Mouse (Mus musculus): Measurements from ENCODE around the gene Cckbr. TPM values are rescaled to one million over a fixed set of nuclear protein-coding genes. Genes with fewer than 3 reads are reported as not detected.

The Cckbr gene
- polyA plus RNA-seq (2012; rRNA removed) = 0.03 TPM in 1 of 2 replicates, not detected in the other
- polyA plus RNA-seq (2014; fragmentation: Nextera tagmentation; extraction: Ambion mirVana) = not detected in 2 replicates

GRCm38 (mm10) chr7:105425424-105426043 lies at the start of gene Cckbr:
Cckbr (plus strand) TSS chr7:105425731.
- Histone ChIP-seq H3K9ac (ENCODE audit: low read depth, low read length, severe bottlenecking) (peak within 1 kb of the TSS; percentile 28; the same call in 1 of the 2 replicates), H3K27me3 (ENCODE audit: control insufficient read depth, insufficient read depth, low read length) (peaks cover 23% of the 10 kb centered on the region; the same call in 1 of the 2 replicates), H3K9me3 (ENCODE audit: control insufficient read depth, low read length) (no peaks in the 10 kb centered on the region), H3K36me3 (ENCODE audit: control insufficient read depth, insufficient read depth, low read length) (no peaks in the 10 kb centered on the region), H3K4me3 (replicated peaks; ENCODE audit: low read length) (peak within 1 kb of the TSS; percentile 32), H3K4me1 (ENCODE audit: control insufficient read depth, insufficient read depth, low read length) (no peaks in the 10 kb centered on the region), H3K27ac (replicated peaks; ENCODE audit: low read depth, low read length) (no peak within 1 kb of the TSS), H3K4me2 (replicated peaks; ENCODE audit: low read depth, low read length, severe bottlenecking) (peak within 1 kb of the TSS; percentile 52)
- no peak for ATAC-seq (ENCODE audit: low FRiP score, low read depth)
- DNase-seq (ENCODE audit: low spot score) = no peak
- WGBS = 3% methylated on average over 27 of the region's 31 CpGs
- TF ChIP-seq POLR2A (IDR thresholded peaks at IDR 0.05; ENCODE audit: borderline replicate concordance, extremely low read depth, insufficient read depth, insufficient read length) = no peak

DNA sequence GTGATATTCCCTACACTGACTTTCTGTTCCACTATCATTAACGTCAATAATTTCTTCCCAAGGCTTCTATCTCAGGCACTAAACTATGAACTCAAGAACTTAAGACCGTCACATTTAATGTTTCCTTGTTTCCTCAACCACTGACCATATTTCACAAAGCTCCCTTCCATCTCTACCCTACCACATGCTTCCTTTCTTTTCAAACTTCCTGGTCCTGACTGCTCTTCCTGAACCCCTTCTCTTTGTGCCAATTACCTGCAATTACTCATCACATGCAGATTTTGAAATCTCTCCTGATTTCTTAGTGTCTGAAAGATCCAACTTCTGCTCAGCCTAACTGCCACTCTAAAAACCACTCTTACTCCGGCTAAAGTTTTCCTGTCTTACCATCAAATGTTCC lies 45.2 kb upstream of the Cckbr start:
- Histone ChIP-seq H3K9ac (ENCODE audit: low read depth, low read length, severe bottlenecking) (no peak overlapping the region), H3K4me1 (ENCODE audit: control insufficient read depth, insufficient read depth, low read length) (no peaks in the 10 kb centered on the region), H3K4me2 (replicated peaks; ENCODE audit: low read depth, low read length, severe bottlenecking) (no peak overlapping the region), H3K4me3 (replicated peaks; ENCODE audit: low read length) (no peak overlapping the region), H3K36me3 (ENCODE audit: control insufficient read depth, insufficient read depth, low read length) (peaks cover 79% of the 10 kb centered on the region), H3K9me3 (ENCODE audit: control insufficient read depth, low read length) (no peaks in the 10 kb centered on the region), H3K27me3 (ENCODE audit: control insufficient read depth, insufficient read depth, low read length) (no peaks in the 10 kb centered on the region), H3K27ac (replicated peaks; ENCODE audit: low read depth, low read length) (no peak overlapping the region)
- no peak for ATAC-seq (ENCODE audit: low FRiP score, low read depth)
- no peak for TF ChIP-seq POLR2A (IDR thresholded peaks at IDR 0.05; ENCODE audit: borderline replicate concordance, extremely low read depth, insufficient read depth, insufficient read length)
- WGBS = 95% methylated on average over 3 of the region's 3 CpGs
- DNase-seq (ENCODE audit: low spot score) = no peak

DNA sequence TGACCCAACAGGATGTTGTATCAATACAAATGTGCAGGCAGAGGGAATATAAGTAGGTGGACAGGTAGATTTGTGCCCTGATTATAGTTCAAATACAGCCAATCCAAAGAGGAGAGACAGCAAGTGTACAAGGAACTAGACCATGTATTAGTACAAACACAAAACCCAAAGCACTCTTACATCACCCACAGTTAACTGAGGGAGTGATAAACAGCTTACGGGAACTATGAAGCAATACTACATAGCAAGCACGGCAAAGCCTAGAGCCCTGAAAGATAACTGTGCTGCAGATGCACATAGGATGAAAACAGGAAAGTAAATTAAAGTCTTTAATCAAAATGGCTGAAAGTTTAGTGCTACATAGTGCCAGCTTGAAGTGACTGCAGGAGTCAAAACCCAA lies 37.8 kb upstream of the Cckbr start:
- DNase-seq (ENCODE audit: low spot score) = no peak
- 93% methylated on average over 2 of the region's 2 CpGs for WGBS
- ATAC-seq (ENCODE audit: low FRiP score, low read depth) = no peak
- peaks cover 85% of the 10 kb centered on the region for H3K36me3 ChIP-seq (ENCODE audit: control insufficient read depth, insufficient read depth, low read length)
- H3K4me2 ChIP-seq (replicated peaks; ENCODE audit: low read depth, low read length, severe bottlenecking) = no peak overlapping the region
- no peak overlapping the region for H3K9ac ChIP-seq (ENCODE audit: low read depth, low read length, severe bottlenecking)
- no peaks in the 10 kb centered on the region for H3K27me3 ChIP-seq (ENCODE audit: control insufficient read depth, insufficient read depth, low read length)
- H3K4me1 ChIP-seq (ENCODE audit: control insufficient read depth, insufficient read depth, low read length) = no peaks in the 10 kb centered on the region
- H3K9me3 ChIP-seq (ENCODE audit: control insufficient read depth, low read length) = no peaks in the 10 kb centered on the region
- no peak for TF ChIP-seq POLR2A (IDR thresholded peaks at IDR 0.05; ENCODE audit: borderline replicate concordance, extremely low read depth, insufficient read depth, insufficient read length)
- no peak overlapping the region for H3K4me3 ChIP-seq (replicated peaks; ENCODE audit: low read length)
- H3K27ac ChIP-seq (replicated peaks; ENCODE audit: low read depth, low read length) = no peak overlapping the region

DNA sequence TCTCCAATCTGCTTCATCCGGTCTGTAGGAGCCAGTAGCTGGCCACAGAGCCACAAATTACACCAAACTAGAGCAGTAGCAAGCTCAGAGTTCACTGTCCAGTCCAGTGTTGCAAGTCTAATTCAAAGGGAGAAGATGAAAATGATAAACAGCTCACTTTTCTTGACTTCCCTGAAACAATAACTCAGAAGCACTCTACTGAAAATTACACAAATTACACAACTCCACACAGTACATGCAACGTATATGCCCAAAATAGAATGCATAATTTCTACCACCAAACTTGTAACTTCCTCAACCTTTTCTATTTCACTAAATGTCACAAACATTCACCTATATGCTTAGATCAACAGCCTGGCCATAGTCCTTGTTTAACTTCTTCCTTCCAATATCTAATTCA lies 35.3 kb upstream of the Cckbr start:
- no peaks in the 10 kb centered on the region for H3K4me1 ChIP-seq (ENCODE audit: control insufficient read depth, insufficient read depth, low read length)
- no peak overlapping the region for H3K4me3 ChIP-seq (replicated peaks; ENCODE audit: low read length)
- no peaks in the 10 kb centered on the region for H3K27me3 ChIP-seq (ENCODE audit: control insufficient read depth, insufficient read depth, low read length)
- no peak overlapping the region for H3K27ac ChIP-seq (replicated peaks; ENCODE audit: low read depth, low read length)
- H3K4me2 ChIP-seq (replicated peaks; ENCODE audit: low read depth, low read length, severe bottlenecking) = no peak overlapping the region
- 85% methylated on average over 2 of the region's 2 CpGs for WGBS
- no peaks in the 10 kb centered on the region for H3K9me3 ChIP-seq (ENCODE audit: control insufficient read depth, low read length)
- H3K9ac ChIP-seq (ENCODE audit: low read depth, low read length, severe bottlenecking) = no peak overlapping the region
- ATAC-seq (ENCODE audit: low FRiP score, low read depth) (no peak), DNase-seq (ENCODE audit: low spot score) (no peak)
- peaks cover 65% of the 10 kb centered on the region for H3K36me3 ChIP-seq (ENCODE audit: control insufficient read depth, insufficient read depth, low read length)
- TF ChIP-seq POLR2A (IDR thresholded peaks at IDR 0.05; ENCODE audit: borderline replicate concordance, extremely low read depth, insufficient read depth, insufficient read length) = no peak

DNA sequence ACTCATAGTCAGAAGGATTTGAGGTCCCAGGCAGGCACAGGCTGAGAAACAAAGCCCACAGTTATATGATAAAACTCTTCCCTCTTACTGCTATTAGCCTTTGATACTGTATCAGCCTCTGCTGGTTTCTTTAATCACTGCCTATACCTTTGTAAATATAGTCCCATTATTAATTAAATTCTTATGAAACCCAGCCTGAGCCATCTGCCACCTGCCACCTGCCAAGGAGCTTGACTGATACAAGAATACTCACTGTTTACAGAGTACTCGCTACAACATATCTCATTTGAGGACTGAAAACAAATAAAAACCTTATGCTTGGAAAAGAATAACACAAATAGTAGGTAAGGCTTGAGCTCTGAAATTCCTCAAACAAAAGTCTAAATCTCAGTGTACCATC lies 30.9 kb upstream of the Cckbr start:
- 91% methylated on average over 1 of the region's 1 CpGs for WGBS
- Histone ChIP-seq H3K27ac (replicated peaks; ENCODE audit: low read depth, low read length) (no peak overlapping the region), H3K4me3 (replicated peaks; ENCODE audit: low read length) (no peak overlapping the region), H3K36me3 (ENCODE audit: control insufficient read depth, insufficient read depth, low read length) (peaks cover 30% of the 10 kb centered on the region), H3K9ac (ENCODE audit: low read depth, low read length, severe bottlenecking) (no peak overlapping the region), H3K4me1 (ENCODE audit: control insufficient read depth, insufficient read depth, low read length) (peaks cover 5% of the 10 kb centered on the region; the same call in 1 of the 2 replicates), H3K4me2 (replicated peaks; ENCODE audit: low read depth, low read length, severe bottlenecking) (no peak overlapping the region), H3K9me3 (ENCODE audit: control insufficient read depth, low read length) (no peaks in the 10 kb centered on the region), H3K27me3 (ENCODE audit: control insufficient read depth, insufficient read depth, low read length) (no peaks in the 10 kb centered on the region)
- TF ChIP-seq POLR2A (IDR thresholded peaks at IDR 0.05; ENCODE audit: borderline replicate concordance, extremely low read depth, insufficient read depth, insufficient read length) = no peak
- ATAC-seq (ENCODE audit: low FRiP score, low read depth) (no peak), DNase-seq (ENCODE audit: low spot score) (no peak)

All from limb, embryonic 14.5 days (tissue).